Mouse (Mus musculus): ENCODE results near the gene Apbb2. TPM values are rescaled to one million over a fixed set of nuclear protein-coding genes. Genes with fewer than 3 reads are reported as not detected.

The Apbb2 gene
- polyA plus RNA-seq, 1 experiment from 2014 or later = 29.3 TPM

- Histone ChIP-seq H3K9ac (no peak overlapping the region), H3K4me2 (no peak overlapping the region), H3K36me3 (peaks cover 61% of the 10 kb centered on the region), H3K9me3 (no peaks in the 10 kb centered on the region), H3K27ac (replicated peaks) (no peak overlapping the region), H3K27me3 (replicated peaks) (no peaks in the 10 kb centered on the region), H3K4me1 (no peaks in the 10 kb centered on the region), H3K4me3 (no peak overlapping the region)
- 86% methylated on average over 11 of the region's 11 CpGs for WGBS
- no peak for ATAC-seq (ENCODE audit: extremely low read depth, insufficient number of reproducible peaks, low FRiP score, low TSS enrichment)
Measured at GRCm38 (mm10) chr5:66310806-66311205, 307.8 kb downstream of the Apbb2 start.

GRCm38 (mm10) chr5:66310328-66310727 lies 308.3 kb downstream of the Apbb2 start:
- Histone ChIP-seq H3K4me1 (no peaks in the 10 kb centered on the region), H3K27ac (replicated peaks) (no peak overlapping the region), H3K4me3 (no peak overlapping the region), H3K9me3 (no peaks in the 10 kb centered on the region), H3K27me3 (replicated peaks) (no peaks in the 10 kb centered on the region), H3K4me2 (no peak overlapping the region), H3K9ac (no peak overlapping the region), H3K36me3 (peaks cover 64% of the 10 kb centered on the region)
- WGBS = 75% methylated on average over 9 of the region's 9 CpGs
- ATAC-seq (ENCODE audit: extremely low read depth, insufficient number of reproducible peaks, low FRiP score, low TSS enrichment) = no peak

- no peak overlapping the region for H3K4me2 ChIP-seq
- H3K9ac ChIP-seq = no peak overlapping the region
- H3K4me3 ChIP-seq = no peak overlapping the region
- ATAC-seq (ENCODE audit: extremely low read depth, insufficient number of reproducible peaks, low FRiP score, low TSS enrichment) = no peak
- H3K36me3 ChIP-seq = peaks cover 85% of the 10 kb centered on the region
- no peaks in the 10 kb centered on the region for H3K4me1 ChIP-seq
- WGBS = 81% methylated on average over 8 of the region's 8 CpGs
- H3K9me3 ChIP-seq = no peaks in the 10 kb centered on the region
- H3K27ac ChIP-seq (replicated peaks) = no peak overlapping the region
- no peaks in the 10 kb centered on the region for H3K27me3 ChIP-seq (replicated peaks)
Measured at GRCm38 (mm10) chr5:66305511-66305910, 313.1 kb downstream of the Apbb2 start.

GRCm38 (mm10) chr5:66304300-66305067 lies 314.1 kb downstream of the Apbb2 start:
- Histone ChIP-seq H3K4me3 (no peak overlapping the region), H3K9me3 (no peaks in the 10 kb centered on the region), H3K4me1 (no peaks in the 10 kb centered on the region), H3K27me3 (replicated peaks) (no peaks in the 10 kb centered on the region), H3K27ac (replicated peaks) (no peak overlapping the region), H3K9ac (no peak overlapping the region), H3K4me2 (no peak overlapping the region), H3K36me3 (peaks cover 76% of the 10 kb centered on the region)
- 79% methylated on average over 11 of the region's 11 CpGs for WGBS
- no peak for ATAC-seq (ENCODE audit: extremely low read depth, insufficient number of reproducible peaks, low FRiP score, low TSS enrichment)

- no peaks in the 10 kb centered on the region for H3K9me3 ChIP-seq
- no peak overlapping the region for H3K27ac ChIP-seq (replicated peaks)
- H3K4me2 ChIP-seq = no peak overlapping the region
- WGBS = 82% methylated on average over 2 of the region's 2 CpGs
- peaks cover 69% of the 10 kb centered on the region for H3K36me3 ChIP-seq
- no peaks in the 10 kb centered on the region for H3K27me3 ChIP-seq (replicated peaks)
- no peaks in the 10 kb centered on the region for H3K4me1 ChIP-seq
- H3K9ac ChIP-seq = no peak overlapping the region
- no peak overlapping the region for H3K4me3 ChIP-seq
- ATAC-seq (ENCODE audit: extremely low read depth, insufficient number of reproducible peaks, low FRiP score, low TSS enrichment) = no peak
Measured at GRCm38 (mm10) chr5:66302873-66303272, 315.7 kb downstream of the Apbb2 start.

GRCm38 (mm10) chr5:66302085-66302815 lies 316.3 kb downstream of the Apbb2 start:
- WGBS = 83% methylated on average over 21 of the region's 21 CpGs
- Histone ChIP-seq H3K4me1 (no peaks in the 10 kb centered on the region), H3K36me3 (peaks cover 67% of the 10 kb centered on the region), H3K27ac (replicated peaks) (no peak overlapping the region), H3K4me3 (no peak overlapping the region), H3K27me3 (replicated peaks) (no peaks in the 10 kb centered on the region), H3K9ac (no peak overlapping the region), H3K9me3 (no peaks in the 10 kb centered on the region), H3K4me2 (no peak overlapping the region)
- ATAC-seq (ENCODE audit: extremely low read depth, insufficient number of reproducible peaks, low FRiP score, low TSS enrichment) = no peak

- no peaks in the 10 kb centered on the region for H3K9me3 ChIP-seq
- H3K27ac ChIP-seq (replicated peaks) = no peak overlapping the region; the same call in 1 of the 2 replicates
- H3K27me3 ChIP-seq (replicated peaks) = no peaks in the 10 kb centered on the region
- no peaks in the 10 kb centered on the region for H3K4me1 ChIP-seq
- no peak for ATAC-seq (ENCODE audit: extremely low read depth, insufficient number of reproducible peaks, low FRiP score, low TSS enrichment)
- 66% methylated on average over 13 of the region's 13 CpGs for WGBS
- H3K4me3 ChIP-seq = no peak overlapping the region
- peaks cover 57% of the 10 kb centered on the region for H3K36me3 ChIP-seq
- no peak overlapping the region for H3K4me2 ChIP-seq
- no peak overlapping the region for H3K9ac ChIP-seq
Measured at GRCm38 (mm10) chr5:66300576-66300975, 318.0 kb downstream of the Apbb2 start.

- Histone ChIP-seq H3K27ac (replicated peaks) (no peak overlapping the region), H3K4me1 (no peaks in the 10 kb centered on the region), H3K27me3 (replicated peaks) (no peaks in the 10 kb centered on the region), H3K36me3 (peaks cover 44% of the 10 kb centered on the region), H3K4me3 (no peak overlapping the region), H3K4me2 (no peak overlapping the region), H3K9me3 (no peaks in the 10 kb centered on the region), H3K9ac (no peak overlapping the region)
- 89% methylated on average over 6 of the region's 6 CpGs for WGBS
- no peak for ATAC-seq (ENCODE audit: extremely low read depth, insufficient number of reproducible peaks, low FRiP score, low TSS enrichment)
Measured at GRCm38 (mm10) chr5:66298856-66299255, 319.7 kb downstream of the Apbb2 start.

GRCm38 (mm10) chr5:66296116-66296515 lies 322.5 kb downstream of the Apbb2 start:
- Histone ChIP-seq H3K4me3 (no peak overlapping the region), H3K9ac (no peak overlapping the region), H3K36me3 (peaks cover 20% of the 10 kb centered on the region), H3K9me3 (peaks cover 3% of the 10 kb centered on the region; the same call in 1 of the 2 replicates), H3K27ac (replicated peaks) (no peak overlapping the region), H3K27me3 (replicated peaks) (no peaks in the 10 kb centered on the region), H3K4me2 (no peak overlapping the region), H3K4me1 (no peaks in the 10 kb centered on the region)
- no peak for ATAC-seq (ENCODE audit: extremely low read depth, insufficient number of reproducible peaks, low FRiP score, low TSS enrichment)
- WGBS = 83% methylated on average over 5 of the region's 5 CpGs

GRCm38 (mm10) chr5:66294952-66295351 lies 323.6 kb downstream of the Apbb2 start:
- Histone ChIP-seq H3K9ac (no peak overlapping the region), H3K36me3 (peaks cover 17% of the 10 kb centered on the region), H3K27ac (replicated peaks) (no peak overlapping the region), H3K4me2 (no peak overlapping the region), H3K4me1 (no peaks in the 10 kb centered on the region), H3K9me3 (peaks cover 3% of the 10 kb centered on the region; the same call in 1 of the 2 replicates), H3K27me3 (replicated peaks) (no peaks in the 10 kb centered on the region), H3K4me3 (no peak overlapping the region)
- ATAC-seq (ENCODE audit: extremely low read depth, insufficient number of reproducible peaks, low FRiP score, low TSS enrichment) = no peak
- WGBS = 72% methylated on average over 4 of the region's 4 CpGs

GRCm38 (mm10) chr5:66294106-66294625 lies 324.4 kb downstream of the Apbb2 start:
- H3K9me3 ChIP-seq = peaks cover 3% of the 10 kb centered on the region; the same call in 1 of the 2 replicates
- H3K36me3 ChIP-seq = peaks cover 12% of the 10 kb centered on the region
- H3K27ac ChIP-seq (replicated peaks) = no peak overlapping the region
- H3K9ac ChIP-seq = no peak overlapping the region
- no peak for ATAC-seq (ENCODE audit: extremely low read depth, insufficient number of reproducible peaks, low FRiP score, low TSS enrichment)
- 76% methylated on average over 11 of the region's 11 CpGs for WGBS
- no peak overlapping the region for H3K4me2 ChIP-seq
- no peaks in the 10 kb centered on the region for H3K27me3 ChIP-seq (replicated peaks)
- no peaks in the 10 kb centered on the region for H3K4me1 ChIP-seq
- H3K4me3 ChIP-seq = no peak overlapping the region
